Mouse (Mus musculus): ENCODE measurements around the gene Dppa3.
A peak's percentile ranks its signal among the peaks of the same experiment; 100 is the strongest.

Dppa3 gene

DNA sequence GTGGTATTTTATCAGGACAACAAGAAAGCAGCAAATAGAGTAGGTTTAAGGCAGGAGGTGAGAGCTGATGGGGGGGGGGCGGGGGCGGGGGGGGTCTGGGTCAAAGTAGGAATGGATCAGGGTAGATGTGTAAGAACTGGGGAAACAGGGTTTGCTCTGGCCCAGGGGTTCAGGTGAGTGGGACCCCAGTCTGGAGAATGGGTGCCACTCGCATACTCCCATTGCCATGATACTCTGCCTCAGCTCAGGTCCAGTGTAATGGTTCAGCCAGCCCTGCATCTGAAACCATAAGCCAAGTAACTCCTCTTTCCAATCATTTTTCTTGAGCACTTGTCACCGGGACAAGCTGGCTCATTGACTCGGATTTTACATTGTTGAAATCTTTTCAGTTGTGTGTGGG is 42.6 kb downstream of the Dppa3 start:
- DNase-seq (ENCODE audit: low read depth, low spot score): no peak

DNA sequence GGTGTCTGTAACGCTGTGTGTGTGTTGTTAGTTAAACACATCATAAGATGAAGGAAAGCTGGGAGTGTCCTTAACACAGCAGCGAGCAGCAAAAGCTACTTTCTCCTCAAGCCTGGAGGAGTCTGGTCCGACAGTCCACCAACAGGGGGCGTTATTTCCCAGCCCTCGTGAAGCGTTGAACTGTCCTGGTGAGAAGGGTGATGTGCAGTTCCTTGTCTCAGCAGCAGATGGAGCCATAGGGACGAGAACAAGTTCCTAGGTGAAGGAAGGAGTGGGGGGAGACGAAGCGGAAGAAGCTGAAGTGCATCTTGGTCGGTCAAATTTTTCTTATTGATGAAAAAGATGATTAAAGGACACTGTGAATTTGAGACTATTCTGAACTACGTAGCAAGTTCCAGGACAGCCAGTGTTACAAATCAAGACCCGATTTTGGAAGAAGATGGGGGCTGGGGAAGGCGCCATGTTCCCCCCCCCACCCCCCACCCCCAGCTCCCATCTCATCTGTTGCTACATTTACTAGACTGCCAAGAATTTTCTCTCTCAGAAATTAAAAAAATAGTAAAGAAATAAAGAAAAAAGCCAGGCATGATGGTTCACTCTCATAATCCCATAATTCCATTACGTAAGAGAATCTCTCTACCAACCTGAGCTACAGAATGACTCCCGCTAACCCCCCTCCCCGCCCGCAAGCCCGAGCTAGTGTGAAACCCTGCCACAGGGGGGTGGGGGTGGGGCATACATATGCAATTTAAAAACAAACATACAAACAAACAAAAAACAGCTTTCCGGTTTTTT is 43.4 kb downstream of the Dppa3 start:
- peak; percentile 94 for DNase-seq (ENCODE audit: low read depth, low spot score)

DNA sequence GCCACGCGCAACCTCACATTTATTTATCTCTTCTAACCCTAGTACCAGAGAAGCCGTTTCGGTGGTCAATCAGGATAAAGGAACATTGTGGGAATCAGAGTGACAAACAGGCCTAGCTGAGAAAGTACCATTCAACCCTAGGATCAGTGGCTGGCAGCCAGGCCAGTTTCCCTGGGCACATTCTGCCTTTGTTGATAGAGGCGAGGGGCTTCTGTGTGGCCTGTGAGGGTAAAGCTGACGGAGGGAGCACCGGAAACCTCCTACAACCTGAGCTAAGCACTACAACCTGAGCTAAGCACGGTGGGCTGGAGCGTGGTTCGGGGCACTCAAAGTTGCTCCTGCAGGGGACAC is 44.0 kb downstream of the Dppa3 start:
- no peak for DNase-seq (ENCODE audit: low read depth, low spot score)

DNA sequence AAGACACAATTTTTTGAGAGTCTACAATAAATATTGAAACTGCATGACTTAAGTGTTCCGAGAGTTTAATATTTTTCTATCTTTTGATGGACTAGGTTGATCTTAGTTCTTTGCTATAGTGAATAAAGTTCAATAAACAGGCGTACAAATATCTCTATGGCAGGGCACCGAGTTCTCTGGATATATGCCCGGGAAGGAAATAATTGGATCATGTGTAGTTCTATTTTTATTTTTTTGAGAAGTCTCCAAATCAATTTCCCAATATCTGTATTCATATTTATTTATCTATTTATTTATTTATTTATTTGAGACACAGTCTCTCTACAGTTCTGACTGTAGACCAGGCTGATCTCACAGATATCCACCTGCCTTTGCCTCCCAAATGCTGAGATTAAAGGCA is 44.6 kb downstream of the Dppa3 start:
- DNase-seq (ENCODE audit: low read depth, low spot score): no peak

DNA sequence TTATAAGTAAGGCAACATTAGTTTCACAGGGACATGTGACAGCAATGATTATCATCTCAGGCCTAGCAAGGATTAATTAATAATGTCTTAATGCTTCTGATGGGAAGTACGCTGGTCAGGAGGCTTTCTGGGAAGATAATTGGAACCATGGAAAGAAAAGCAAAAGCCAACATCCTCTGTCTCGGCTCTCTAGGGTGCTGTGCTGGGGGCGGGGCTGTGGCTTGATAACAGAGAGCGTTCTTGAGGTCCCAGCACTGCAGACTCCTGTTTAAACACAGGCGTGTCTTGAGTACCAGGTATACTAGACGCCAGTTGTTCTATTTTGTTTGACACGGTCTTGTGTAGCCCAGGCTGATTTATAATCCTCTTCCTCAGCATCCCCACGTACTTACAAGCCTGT is 46.5 kb downstream of the Dppa3 start:
- no peak for DNase-seq (ENCODE audit: low read depth, low spot score)

Measured in embryo, embryonic 11.5 days (tissue).